Mouse (Mus musculus): Measurements from ENCODE around the gene Plin5.
A peak's percentile ranks its signal among the peaks of the same experiment; 100 is the strongest.
"Not testable (repeated sequence)": the region's sequence is repeated elsewhere in the genome, so short reads cannot be mapped to it uniquely, and the experiment has no call there.

Gene Plin5

GRCm38 (mm10) chr17:56074097-56074826, 43.1 kb downstream of the Plin5 start:
- peak; percentile 91 to 97 for DNase-seq (ENCODE audit: inconsistent age in 2 of 2, low spot score in 1 of 2)

DNA sequence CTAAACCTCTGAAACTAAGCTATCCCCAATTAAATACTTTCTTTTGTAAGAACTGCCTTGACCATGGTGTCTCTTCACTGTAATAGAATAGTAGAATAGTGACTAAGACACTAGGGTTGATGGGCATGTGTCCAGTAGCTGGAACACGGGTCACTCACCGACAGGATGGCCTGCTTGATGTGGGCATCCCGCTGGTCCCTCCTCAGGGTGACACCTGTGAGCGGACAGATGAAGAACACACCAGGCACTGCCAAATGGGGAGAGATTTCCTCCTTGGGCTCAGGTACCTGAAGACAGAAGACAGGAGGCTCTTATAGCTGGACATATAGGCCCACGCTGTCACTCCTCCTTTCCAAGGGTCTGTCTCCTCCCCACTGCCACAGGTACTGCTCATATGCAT, 45.2 kb downstream of the Plin5 start:
- no peak for DNase-seq (ENCODE audit: inconsistent age in 2 of 2, low spot score in 1 of 2)

DNA sequence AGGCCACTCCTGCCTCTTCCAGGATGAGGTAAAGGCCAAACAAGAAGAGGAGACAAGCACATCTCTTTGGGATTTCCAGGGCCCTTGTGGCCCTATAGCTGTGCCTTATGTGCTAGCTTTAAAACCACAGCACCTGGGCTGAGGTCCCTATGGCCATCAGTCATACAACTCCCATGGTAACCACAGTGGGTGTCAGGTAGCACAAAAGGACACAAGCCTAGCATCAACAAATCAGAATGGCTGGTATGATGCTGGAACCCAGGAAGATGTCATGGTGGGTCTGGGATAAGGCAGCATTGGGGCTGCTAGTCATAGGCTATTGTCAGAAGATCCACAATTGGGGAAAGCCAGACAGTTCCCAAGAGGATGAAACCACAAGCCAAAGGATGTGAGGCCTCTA, 46.3 kb downstream of the Plin5 start:
- DNase-seq (ENCODE audit: inconsistent age in 2 of 2, low spot score in 1 of 2) = no peak

- DNase-seq (ENCODE audit: inconsistent age in 2 of 2, low spot score in 1 of 2) = no peak
These were observed 48.3 kb downstream of the Plin5 start for GRCm38 (mm10) chr17:56069066-56069465.

GRCm38 (mm10) chr17:56066451-56066850, 50.9 kb downstream of the Plin5 start:
- peak in 1 of 2 experiments; percentile 33 for DNase-seq (ENCODE audit: inconsistent age in 2 of 2, low spot score in 1 of 2)

GRCm38 (mm10) chr17:56065715-56066114, 51.7 kb downstream of the Plin5 start:
- not testable (repeated sequence) for DNase-seq (ENCODE audit: inconsistent age in 2 of 2, low spot score in 1 of 2)

DNA sequence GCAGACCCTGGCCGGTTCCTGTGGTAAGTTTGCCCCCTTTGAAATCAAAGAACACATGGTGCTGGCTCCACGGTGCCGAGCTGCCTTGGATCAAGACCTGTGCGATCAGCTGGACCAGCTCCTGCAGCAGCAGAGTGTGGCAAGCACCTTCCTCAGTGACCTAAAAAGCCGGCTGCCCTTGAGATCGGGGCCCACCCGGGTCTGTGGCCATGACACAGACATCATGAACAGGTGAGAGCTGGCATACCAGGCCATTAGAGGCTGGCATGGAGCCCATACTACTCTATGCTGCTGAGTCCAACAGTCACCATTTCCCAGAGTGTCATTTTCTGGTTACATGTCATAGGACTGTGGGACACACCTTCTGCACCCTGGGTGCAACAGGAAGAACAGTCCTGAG, 55.3 kb downstream of the Plin5 start:
- no peak for DNase-seq (ENCODE audit: inconsistent age in 2 of 2, low spot score in 1 of 2)
